Mouse (Mus musculus) heart, embryonic 16.5 days (tissue): ENCODE measurements around the gene Cd200r1. TPM values are rescaled to one million over a fixed set of nuclear protein-coding genes. Genes with fewer than 3 reads are reported as not detected.
"Not testable (repeated sequence)": the region's sequence is repeated elsewhere in the genome, so short reads cannot be mapped to it uniquely, and the experiment has no call there.

Source experiments
- ATAC-seq: fragments of 200-750 bp; cut with Nextera tagmentation; replicated peaks from 2 replicates; pipeline ENCODE4 v1.8.0; 2017; ENCODE audit warnings: moderate number of reproducible peaks; ENCODE audit not compliant: insufficient read depth, low FRiP score; ENCODE audit errors: extremely low read depth
- H3K27ac ChIP-seq: fragments of 300-500 bp; sonication (generic); 2 replicates; pipeline ENCODE4 v1.5.1; 2014; ENCODE audit warnings: mild to moderate bottlenecking, low read length, control low read depth, moderate library complexity
- H3K27me3 ChIP-seq: fragments of 300-500 bp; sonication (generic); 2 replicates; pipeline ENCODE4 v1.6.1; 2014; ENCODE audit warnings: low read length, mixed read lengths; ENCODE audit not compliant: control insufficient read depth, insufficient read depth
- H3K36me3 ChIP-seq: fragments of 300-500 bp; sonication (generic); 2 replicates; pipeline ENCODE4 v1.6.1; 2014; ENCODE audit not compliant: control insufficient read depth, insufficient read depth
- H3K4me1 ChIP-seq: fragments of 300-500 bp; sonication (generic); 2 replicates; pipeline ENCODE4 v1.6.1; 2014; ENCODE audit warnings: low read length, mixed read lengths; ENCODE audit not compliant: control insufficient read depth, insufficient read depth
- H3K4me2 ChIP-seq: fragments of 300-500 bp; sonication (generic); 2 replicates; pipeline ENCODE4 v1.6.1; 2014; ENCODE audit warnings: low read depth, mild to moderate bottlenecking, control low read depth, low read length
- H3K4me3 ChIP-seq: fragments of 300-500 bp; sonication (generic); 2 replicates; pipeline ENCODE4 v1.5.1; 2014; ENCODE audit warnings: mild to moderate bottlenecking, control low read depth, low read length
- H3K9ac ChIP-seq: fragments of 300-500 bp; sonication (generic); 2 replicates; pipeline ENCODE4 v1.6.1; 2014; ENCODE audit warnings: low read length, control low read depth
- H3K9me3 ChIP-seq: fragments of 300-500 bp; sonication (generic); replicated peaks from 2 replicates; pipeline ENCODE4 v1.6.1; 2016; ENCODE audit warnings: low read length; ENCODE audit not compliant: control insufficient read depth
- WGBS: fragments of 180-500 bp; shearing (Covaris S2); extraction: QIAGEN DNeasy Blood & Tissue Kit; methylation state at CpG from one replicate; pipeline ENCODE4 v1.1.7; 2014; 5-methylcytosine and 5-hydroxymethylcytosine counted together
- polyA plus RNA-seq: library from polyadenylated mRNA; unstranded; fragments of >200 nt; fragmentation: Nextera tagmentation; extraction: Ambion mirVana; gene quantifications from 2 replicates; pipeline ENCODE4 v1.2.1, GENCODE M21; 2015

The Cd200r1 gene
- polyA plus RNA-seq, 1 experiment from 2014 or later = 1.4 TPM

GRCm38 (mm10) chr16:44778538-44779147 lies 13.1 kb downstream of the Cd200r1 start:
- no peaks in the 10 kb centered on the region for H3K4me1 ChIP-seq
- no peaks in the 10 kb centered on the region for H3K9me3 ChIP-seq
- ATAC-seq = no peak
- peak overlapping the region; percentile 53 for H3K4me2 ChIP-seq
- H3K4me3 ChIP-seq = peak overlapping the region; percentile 25
- H3K27me3 ChIP-seq = no peaks in the 10 kb centered on the region
- no peak overlapping the region for H3K27ac ChIP-seq
- no peaks in the 10 kb centered on the region for H3K36me3 ChIP-seq
- H3K9ac ChIP-seq = no peak overlapping the region
- 51% methylated on average over 17 of the region's 17 CpGs for WGBS

- Histone ChIP-seq H3K4me2 (no peak overlapping the region), H3K4me3 (no peak overlapping the region), H3K27ac (no peak overlapping the region), H3K4me1 (no peaks in the 10 kb centered on the region), H3K27me3 (no peaks in the 10 kb centered on the region), H3K9me3 (no peaks in the 10 kb centered on the region), H3K36me3 (no peaks in the 10 kb centered on the region), H3K9ac (no peak overlapping the region)
- ATAC-seq = no peak
- WGBS = 94% methylated on average over 5 of the region's 5 CpGs
Measured at GRCm38 (mm10) chr16:44779494-44779893, 14.0 kb downstream of the Cd200r1 start.

GRCm38 (mm10) chr16:44780751-44781150 lies 15.2 kb downstream of the Cd200r1 start:
- Histone ChIP-seq H3K4me2 (no peak overlapping the region), H3K36me3 (no peaks in the 10 kb centered on the region), H3K4me1 (no peaks in the 10 kb centered on the region), H3K27ac (no peak overlapping the region), H3K9me3 (no peaks in the 10 kb centered on the region), H3K27me3 (no peaks in the 10 kb centered on the region), H3K9ac (no peak overlapping the region), H3K4me3 (no peak overlapping the region)
- 70% methylated on average over 4 of the region's 4 CpGs for WGBS
- no peak for ATAC-seq

GRCm38 (mm10) chr16:44786934-44787333 lies 21.4 kb downstream of the Cd200r1 start:
- Histone ChIP-seq H3K4me1 (no peaks in the 10 kb centered on the region), H3K4me2 (no peak overlapping the region), H3K27me3 (no peaks in the 10 kb centered on the region), H3K9ac (no peak overlapping the region), H3K9me3 (no peaks in the 10 kb centered on the region), H3K27ac (no peak overlapping the region), H3K36me3 (no peaks in the 10 kb centered on the region), H3K4me3 (no peak overlapping the region)
- no peak for ATAC-seq
- WGBS = 62% methylated on average over 1 of the region's 1 CpGs

- no peak overlapping the region for H3K9ac ChIP-seq
- H3K27me3 ChIP-seq = no peaks in the 10 kb centered on the region
- no peak for ATAC-seq
- H3K36me3 ChIP-seq = no peaks in the 10 kb centered on the region
- no peak overlapping the region for H3K4me2 ChIP-seq
- no peaks in the 10 kb centered on the region for H3K9me3 ChIP-seq
- H3K4me3 ChIP-seq = no peak overlapping the region
- H3K27ac ChIP-seq = no peak overlapping the region
- no peaks in the 10 kb centered on the region for H3K4me1 ChIP-seq
Measured at GRCm38 (mm10) chr16:44794416-44794815, 28.9 kb downstream of the Cd200r1 start.

- H3K27me3 ChIP-seq = no peaks in the 10 kb centered on the region
- H3K9me3 ChIP-seq = no peaks in the 10 kb centered on the region
- H3K27ac ChIP-seq = no peak overlapping the region
- ATAC-seq = no peak
- H3K4me3 ChIP-seq = no peak overlapping the region
- H3K4me1 ChIP-seq = no peaks in the 10 kb centered on the region
- H3K4me2 ChIP-seq = no peak overlapping the region
- no peaks in the 10 kb centered on the region for H3K36me3 ChIP-seq
- no peak overlapping the region for H3K9ac ChIP-seq
Measured at GRCm38 (mm10) chr16:44805976-44806375, 40.4 kb downstream of the Cd200r1 start.

GRCm38 (mm10) chr16:44810223-44810622 lies 44.7 kb downstream of the Cd200r1 start:
- WGBS = 93% methylated on average over 4 of the region's 4 CpGs
- H3K36me3 ChIP-seq, H3K27ac ChIP-seq, H3K4me3 ChIP-seq, H3K27me3 ChIP-seq, H3K9me3 ChIP-seq, H3K4me1 ChIP-seq, ATAC-seq, H3K9ac ChIP-seq, H3K4me2 ChIP-seq: not testable (repeated sequence)

- Histone ChIP-seq H3K9ac (no peak within 1 kb of the TSS), H3K4me2 (no peak within 1 kb of the TSS), H3K9me3 (no peaks in the 10 kb centered on the region), H3K4me3 (no peak within 1 kb of the TSS), H3K36me3 (no peaks in the 10 kb centered on the region), H3K27ac (no peak within 1 kb of the TSS), H3K27me3 (no peaks in the 10 kb centered on the region), H3K4me1 (no peaks in the 10 kb centered on the region)
- no peak for ATAC-seq
- 78% methylated on average over 3 of the region's 3 CpGs for WGBS
Measured at GRCm38 (mm10) chr16:44811544-44811943, 46.0 kb downstream of the Cd200r1 start, which contains the start of gene Cd200r4. Gene Cd200r4 (plus strand): TSS chr16:44811733.

- no peak overlapping the region for H3K27ac ChIP-seq
- no peak for ATAC-seq
- no peak overlapping the region for H3K4me2 ChIP-seq
- 71% methylated on average over 6 of the region's 6 CpGs for WGBS
- H3K9ac ChIP-seq = no peak overlapping the region
- H3K27me3 ChIP-seq = no peaks in the 10 kb centered on the region
- no peaks in the 10 kb centered on the region for H3K9me3 ChIP-seq
- H3K4me1 ChIP-seq = no peaks in the 10 kb centered on the region
- H3K36me3 ChIP-seq = no peaks in the 10 kb centered on the region
- H3K4me3 ChIP-seq = no peak overlapping the region
Measured at GRCm38 (mm10) chr16:44812468-44813065, 47.0 kb downstream of the Cd200r1 start.
